Mouse (Mus musculus) liver, embryonic 14.5 days (tissue): ENCODE data around the gene Cd37. TPM values are rescaled to one million over a fixed set of nuclear protein-coding genes. Genes with fewer than 3 reads are reported as not detected.

Experiments used
- ATAC-seq: fragments of 200-750 bp; cut with Nextera tagmentation; 2 replicates; pipeline ENCODE4 v1.8.0; 2017; ENCODE audit warnings: moderate number of reproducible peaks, mild to moderate bottlenecking, moderate library complexity; ENCODE audit not compliant: insufficient read depth
- DNase-seq, 3 experiments: peaks; one replicate each; pipeline ENCODE4 v3.0.0-alpha.2; 2012 to 2013; ENCODE audit warnings: low read depth in 3 of 3, low spot score in 3 of 3
- H3K27ac ChIP-seq: fragments of 300-500 bp; sonication (generic); 2 replicates; pipeline ENCODE4 v1.5.1; 2014; ENCODE audit warnings: moderate library complexity, mild to moderate bottlenecking, control low read depth, inconsistent platforms
- H3K27me3 ChIP-seq: fragments of 300-500 bp; sonication (generic); 2 replicates; pipeline ENCODE4 v1.6.1; 2014; ENCODE audit warnings: mild to moderate bottlenecking, low read length, moderate library complexity; ENCODE audit not compliant: control insufficient read depth, insufficient read depth
- H3K36me3 ChIP-seq: fragments of 300-500 bp; sonication (generic); replicated peaks from 2 replicates; pipeline ENCODE4 v1.6.1; 2014; ENCODE audit warnings: low read depth; ENCODE audit not compliant: control insufficient read depth, insufficient read depth
- H3K4me1 ChIP-seq, 2 experiments: fragments of 200-500 bp in 1 of 2; fragments of 300-500 bp in 1 of 2; sonication (generic) in 1 of 2; replicated peaks; 2 replicates each; pipeline ENCODE4 v1.6.1; 2012 to 2014; ENCODE audit warnings: antibody characterized with exemption in 1 of 2, inconsistent platforms in 1 of 2, low read length in 1 of 2; ENCODE audit not compliant: control insufficient read depth in 2 of 2, insufficient read depth in 2 of 2
- H3K4me2 ChIP-seq: fragments of 300-500 bp; sonication (generic); 2 replicates; pipeline ENCODE4 v1.6.1; 2014; ENCODE audit warnings: low read depth, mild to moderate bottlenecking, control low read depth, moderate library complexity
- H3K4me3 ChIP-seq, 2 experiments: fragments of 200-500 bp in 1 of 2; fragments of 300-500 bp in 1 of 2; sonication (generic) in 1 of 2; 2 replicates each; pipeline ENCODE4 v1.5.1; 2012 to 2014; ENCODE audit warnings: low read depth in 2 of 2, low read length in 2 of 2, mild to moderate bottlenecking in 2 of 2, control low read depth in 1 of 2, inconsistent platforms in 1 of 2, moderate library complexity in 1 of 2; ENCODE audit not compliant: insufficient read depth in 1 of 2
- H3K9ac ChIP-seq: fragments of 300-500 bp; sonication (generic); replicated peaks from 2 replicates; pipeline ENCODE4 v1.6.1; 2014; ENCODE audit warnings: mild to moderate bottlenecking, control low read depth, moderate library complexity
- H3K9me3 ChIP-seq: fragments of 300-500 bp; sonication (generic); 2 replicates; pipeline ENCODE4 v1.6.1; 2016; ENCODE audit warnings: low read length, mixed read lengths; ENCODE audit not compliant: control insufficient read depth
- CTCF ChIP-seq: IDR thresholded peaks from 2 replicates; pipeline ENCODE4 v1.5.1; 2016; ENCODE audit warnings: antibody characterized with exemption, low read depth, control low read depth
- EP300 ChIP-seq: IDR thresholded peaks from 2 replicates; pipeline ENCODE4 v1.6.1; 2016; ENCODE audit warnings: antibody characterized with exemption, low read depth
- WGBS: fragments of 180-500 bp; shearing (Covaris S2); extraction: QIAGEN DNeasy Blood & Tissue Kit; methylation state at CpG from one replicate; pipeline ENCODE4 v1.1.7; 2014; ENCODE audit not compliant: insufficient replicate concordance; 5-methylcytosine and 5-hydroxymethylcytosine counted together
- polyA plus RNA-seq, 2 experiments: library from polyadenylated mRNA; depleted of rRNA in 1 of 2; stranded (reverse) in 1 of 2; unstranded in 1 of 2; fragments of >200 nt; fragmentation: Nextera tagmentation in 1 of 2; extraction: Ambion mirVana in 1 of 2; gene quantifications; 2 replicates each; pipeline versions ENCODE4 v1.2.1 to v1.2.3; 2012 to 2014

Cd37 gene
- polyA plus RNA-seq, 2 experiments = 9.0 to 10.5 TPM

DNA sequence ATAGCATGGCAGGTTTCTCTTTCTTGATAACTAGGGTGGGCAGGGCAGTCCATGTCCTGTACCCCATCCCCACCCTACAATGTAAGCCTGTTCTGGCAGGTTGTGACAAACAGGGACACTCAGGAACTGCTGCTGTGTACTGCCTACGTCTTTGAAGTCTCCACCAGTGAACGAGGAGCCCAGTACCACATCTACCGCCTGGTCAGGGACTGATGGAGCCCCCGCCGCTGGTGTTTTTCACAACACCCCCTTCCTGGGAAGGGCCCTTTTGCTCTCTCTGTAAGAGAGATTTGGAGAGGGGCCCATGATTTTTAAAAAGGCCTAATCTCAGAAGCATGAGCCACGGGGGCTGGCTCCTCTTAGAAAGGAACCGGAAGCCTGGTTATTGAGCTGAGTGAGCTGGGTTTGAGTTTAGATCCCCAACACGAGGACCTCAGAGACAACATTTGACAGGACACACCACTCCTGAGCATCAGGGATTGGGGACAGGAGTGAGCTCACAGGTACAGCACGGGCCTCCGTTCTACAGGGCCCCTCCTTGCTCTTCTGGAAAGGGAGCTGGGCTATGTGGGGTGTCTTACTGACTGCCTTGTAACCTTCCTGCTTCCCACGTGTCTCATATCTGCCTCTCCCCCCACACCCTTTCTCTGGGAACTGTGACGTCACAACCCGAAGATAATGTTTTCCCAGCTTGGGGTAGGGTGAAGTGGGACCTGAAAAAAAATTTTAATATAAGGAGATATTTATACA lies 6.0 kb downstream of the Cd37 start:
- 49% methylated on average over 13 of the region's 13 CpGs for WGBS

DNA sequence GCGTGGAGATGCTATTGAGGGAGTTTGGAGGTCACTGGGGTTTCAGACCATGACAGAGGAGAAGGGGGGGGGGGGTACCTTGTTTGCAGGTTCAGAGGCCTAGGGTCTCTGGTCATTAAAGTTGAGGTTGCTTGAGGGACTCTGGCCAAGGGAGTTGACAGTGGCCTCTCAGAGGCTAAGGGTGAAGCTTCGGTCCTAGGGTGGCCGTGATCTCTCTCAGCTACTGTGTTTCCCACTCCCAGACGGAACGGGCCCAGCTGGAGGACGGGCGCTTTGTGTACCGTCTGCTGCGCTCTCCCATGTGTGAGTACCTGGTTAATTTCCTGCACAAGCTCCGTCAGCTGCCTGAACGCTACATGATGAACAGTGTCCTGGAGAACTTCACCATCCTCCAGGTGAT lies 7.0 kb downstream of the Cd37 start:
- 77% methylated on average over 11 of the region's 11 CpGs for WGBS
- H3K4me1 ChIP-seq = peaks cover 0 to 14% of the 10 kb centered on the region in 2 experiments; a peak in 2 of 4 replicates
- H3K27me3 ChIP-seq = no peaks in the 10 kb centered on the region
- no peak overlapping the region for H3K4me2 ChIP-seq
- ATAC-seq (no peak), DNase-seq (no peak)
- no peak for TF ChIP-seq CTCF
- TF ChIP-seq EP300 = no peak
- no peak overlapping the region for H3K9ac ChIP-seq
- H3K4me3 ChIP-seq = no peak overlapping the region
- no peaks in the 10 kb centered on the region for H3K9me3 ChIP-seq
- no peaks in the 10 kb centered on the region for H3K36me3 ChIP-seq
- no peak overlapping the region for H3K27ac ChIP-seq

More for the DNA sequence above, 6.0 kb downstream of the Cd37 start:
- no peak overlapping the region for H3K27ac ChIP-seq
- no peaks in the 10 kb centered on the region for H3K36me3 ChIP-seq
- no peak overlapping the region for H3K4me2 ChIP-seq
- no peak for DNase-seq
- H3K4me1 ChIP-seq = peaks cover 0 to 14% of the 10 kb centered on the region in 2 experiments; a peak in 2 of 4 replicates
- H3K4me3 ChIP-seq = no peak overlapping the region
- no peaks in the 10 kb centered on the region for H3K9me3 ChIP-seq
- no peaks in the 10 kb centered on the region for H3K27me3 ChIP-seq
- H3K9ac ChIP-seq = no peak overlapping the region
- no peak for ATAC-seq
- TF ChIP-seq CTCF (no peak), EP300 (no peak)

- H3K27me3 ChIP-seq = no peaks in the 10 kb centered on the region
- no peak for DNase-seq
- WGBS = 55% methylated on average over 12 of the region's 12 CpGs
Observed at GRCm38 (mm10) chr7:45231192-45231591, 7.7 kb downstream of the Cd37 start.

DNA sequence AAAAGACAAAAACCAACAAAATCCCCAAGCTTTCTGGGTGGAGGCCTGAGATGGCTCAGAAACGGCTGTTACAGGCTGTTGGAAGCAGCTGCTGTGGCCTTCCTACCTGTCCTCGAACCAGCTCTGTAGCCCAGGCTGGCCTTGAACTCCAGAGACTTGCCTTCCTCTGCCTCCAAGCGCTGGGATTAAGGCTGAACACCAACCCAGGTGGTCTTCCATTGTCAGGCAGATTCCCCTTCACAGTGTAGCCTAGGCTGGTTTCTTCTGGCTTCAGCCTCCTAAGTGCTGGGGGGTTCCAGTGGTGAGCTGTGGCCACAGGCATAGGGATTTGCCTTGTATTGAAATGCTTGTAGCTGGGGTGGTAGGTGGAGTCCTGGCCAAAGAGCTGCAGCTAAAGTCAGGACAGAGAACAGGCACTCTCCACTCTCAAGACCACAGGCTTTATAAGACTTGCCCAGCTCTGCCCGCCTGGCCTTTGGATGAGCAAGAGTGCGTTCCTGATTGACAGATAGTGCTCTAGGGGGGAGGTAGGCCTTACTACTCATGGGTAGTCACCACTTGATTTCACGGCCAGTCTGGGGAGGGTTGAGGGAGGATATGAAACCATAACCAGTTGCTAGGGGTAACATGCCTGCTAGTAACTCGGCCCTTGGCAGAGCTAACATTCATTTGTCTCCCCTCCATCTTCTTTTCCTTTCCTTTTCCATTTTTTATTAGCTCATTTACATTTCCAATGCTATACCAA lies 9.3 kb downstream of the Cd37 start:
- no peak overlapping the region for H3K27ac ChIP-seq
- no peak overlapping the region for H3K9ac ChIP-seq
- TF ChIP-seq EP300 = no peak
- TF ChIP-seq CTCF = no peak
- peaks cover 0 to 11% of the 10 kb centered on the region in 2 experiments; a peak in 1 of 4 replicates for H3K4me1 ChIP-seq
- no peaks in the 10 kb centered on the region for H3K27me3 ChIP-seq
- no peaks in the 10 kb centered on the region for H3K9me3 ChIP-seq
- WGBS = 59% methylated on average over 7 of the region's 7 CpGs
- no peak overlapping the region for H3K4me3 ChIP-seq
- DNase-seq (no peak), ATAC-seq (no peak)
- no peaks in the 10 kb centered on the region for H3K36me3 ChIP-seq
- H3K4me2 ChIP-seq = no peak overlapping the region

More at GRCm38 (mm10) chr7:45231192-45231591, 7.7 kb downstream of the Cd37 start:
- Histone ChIP-seq H3K4me3 (no peak overlapping the region), H3K27ac (no peak overlapping the region), H3K4me2 (no peak overlapping the region), H3K4me1 (peaks cover 0 to 14% of the 10 kb centered on the region in 2 experiments; a peak in 2 of 4 replicates), H3K9ac (no peak overlapping the region), H3K9me3 (no peaks in the 10 kb centered on the region), H3K36me3 (no peaks in the 10 kb centered on the region)
- no peak for TF ChIP-seq CTCF
- TF ChIP-seq EP300 = no peak
- no peak for ATAC-seq

GRCm38 (mm10) chr7:45229046-45229445 lies 9.9 kb downstream of the Cd37 start:
- WGBS = 64% methylated on average over 8 of the region's 8 CpGs
- Histone ChIP-seq H3K9ac (no peak overlapping the region), H3K36me3 (no peaks in the 10 kb centered on the region), H3K4me3 (no peak overlapping the region), H3K9me3 (no peaks in the 10 kb centered on the region), H3K4me2 (no peak overlapping the region), H3K4me1 (peaks cover 0 to 9% of the 10 kb centered on the region in 2 experiments; a peak in 1 of 4 replicates), H3K27ac (no peak overlapping the region), H3K27me3 (no peaks in the 10 kb centered on the region)
- no peak for ATAC-seq
- no peak for DNase-seq
- TF ChIP-seq EP300 = no peak
- TF ChIP-seq CTCF = no peak
